8 mouse cellular contexts compared by ENCODE assay signal in genomic region chr12:100528246-100528645, GRCm38 (mm10). TPM values are rescaled to one million over a fixed set of nuclear protein-coding genes. Genes with fewer than 3 reads are reported as not detected.
DNase-seq lines count a peak whose midpoint lies in the region; ATAC-seq lines count a peak whose summit lies in the region.

No protein-coding gene starts in this region.

- H3K27ac ChIP-seq in heart, embryonic 10.5 days: peak overlapping the region; percentile 80
- peak overlapping the region; percentile 80 for H3K27ac ChIP-seq in heart, embryonic 13.5 days (replicated peaks)
- peak overlapping the region; percentile 79 for H3K27ac ChIP-seq in midbrain, embryonic 10.5 days (replicated peaks)

- H3K4me3 ChIP-seq in heart, embryonic 10.5 days: no peak overlapping the region
- no peak overlapping the region for H3K4me3 ChIP-seq in heart, embryonic 13.5 days
- 0 out of 2 replicates have a peak overlapping the region, but pooled peaks have one; percentile 40 for H3K4me3 ChIP-seq in midbrain, embryonic 10.5 days

- intact Hi-C loops in heart, postnatal 25 days (cut with DNase I): no loop called here

- H3K36me3 ChIP-seq in heart, embryonic 10.5 days: no peaks in the 10 kb centered on the region
- H3K36me3 ChIP-seq in heart, embryonic 13.5 days: no peaks in the 10 kb centered on the region
- H3K36me3 ChIP-seq in midbrain, embryonic 10.5 days: no peaks in the 10 kb centered on the region

- peaks cover 49% of the 10 kb centered on the region for H3K4me1 ChIP-seq in heart, embryonic 10.5 days
- peaks cover 52% of the 10 kb centered on the region for H3K4me1 ChIP-seq in heart, embryonic 13.5 days
- peaks cover 40% of the 10 kb centered on the region for H3K4me1 ChIP-seq in midbrain, embryonic 10.5 days

- H3K27me3 ChIP-seq in heart, embryonic 10.5 days (ENCODE audit: insufficient read depth, poor library complexity, severe bottlenecking): no peaks in the 10 kb centered on the region
- no peaks in the 10 kb centered on the region for H3K27me3 ChIP-seq in heart, embryonic 13.5 days (replicated peaks)
- H3K27me3 ChIP-seq in midbrain, embryonic 10.5 days (ENCODE audit: low read depth, poor library complexity, severe bottlenecking): no peaks in the 10 kb centered on the region

- DNase-seq in heart, embryonic 10.5 days (ENCODE audit: low spot score): no peak
- no peak for DNase-seq in heart, postnatal 25 days (ENCODE audit: low spot score)
- peak; percentile 73 for DNase-seq in adrenal gland, adult 8-10 months
- DNase-seq in midbrain, embryonic 10.5 days (ENCODE audit: low spot score): no peak
- DNase-seq in thymus, postnatal 10 days (ENCODE audit: low spot score in 2 of 2): no peak
- DNase-seq in spleen, postnatal 14 days (ENCODE audit: low spot score in 2 of 2): no peak

- peak overlapping the region; percentile 59 for H3K9ac ChIP-seq in heart, embryonic 13.5 days

- no peak for ATAC-seq in heart, embryonic 13.5 days (ENCODE audit: extremely low read depth, insufficient number of reproducible peaks, low FRiP score, low TSS enrichment)
- no peak for ATAC-seq in activated CD4-positive, CD25-positive, alpha-beta regulatory T cell, adult 4 months

- WGBS in heart, embryonic 10.5 days: 54% methylated on average over 3 of the region's 3 CpGs
- WGBS in heart, embryonic 13.5 days: 39% methylated on average over 3 of the region's 3 CpGs
- WGBS in midbrain, embryonic 10.5 days: 60% methylated on average over 3 of the region's 3 CpGs

- H3K9me3 ChIP-seq in heart, embryonic 10.5 days: no peaks in the 10 kb centered on the region
- H3K9me3 ChIP-seq in heart, embryonic 13.5 days: no peaks in the 10 kb centered on the region
- no peaks in the 10 kb centered on the region for H3K9me3 ChIP-seq in midbrain, embryonic 10.5 days (replicated peaks)

- H3K4me2 ChIP-seq in heart, embryonic 13.5 days: peak overlapping the region; percentile 62

RNA-seq across cellular contexts. Expression of gene Ttc7b, which starts 7.6 kb away (rescaled TPM):
- polyA plus RNA-seq in heart, embryonic 10.5 days (2016; fragmentation: Nextera tagmentation; extraction: Ambion mirVana): 5.9 and 6.2 TPM in 2 replicates
- total RNA-seq in heart, postnatal 25 days (2021): 10 to 100 TPM; 78.9 to 81.0 TPM
- 100 to 1,000 TPM in 1 of 4 experiments, 10 to 100 TPM in 3; 89.9 to 102 (median 95.5) TPM for total RNA-seq in adrenal gland, adult 8-10 months (2022)
- 6.2 and 6.5 TPM in 2 replicates for polyA plus RNA-seq in heart, embryonic 13.5 days (2015; fragmentation: Nextera tagmentation; extraction: Ambion mirVana)
- 5.1 and 5.2 TPM in 2 replicates for polyA plus RNA-seq in midbrain, embryonic 10.5 days (2016; fragmentation: Nextera tagmentation; extraction: Ambion mirVana)
- polyA plus RNA-seq in activated CD4-positive, CD25-positive, alpha-beta regulatory T cell, adult 4 months (2017; shearing (Covaris generic)): 1 to 10 TPM; 3.1 to 3.2 TPM
